ENCODE assay signal across 33 mouse cellular contexts in genomic region chr2:181196628-181197300, GRCm38 (mm10). TPM values are rescaled to one million over a fixed set of nuclear protein-coding genes. Genes with fewer than 3 reads are reported as not detected.
DNase-seq lines count a peak whose midpoint lies in the region; ATAC-seq and TF ChIP-seq lines count a peak whose summit lies in the region.
"Had no signal": no experiment of that assay in that cellular context is flagged by ENCODE, and none has a peak within 500 bp of the region (broad histone marks: within the 10 kb centered on the region; RNA-seq: fewer than 3 reads in every experiment).

No protein-coding gene starts in this region.

- ATAC-seq in intestine, postnatal 0 days = peak; percentile 64
- peak; percentile 74 for ATAC-seq in liver, embryonic 13.5 days (ENCODE audit: low read depth)
- ATAC-seq: activated CD4-positive, CD25-positive, alpha-beta regulatory T cell, adult 4 months; forebrain, embryonic 13.5 days; inflammation-experienced regulatory T-cells, adult 6 months had no signal

- peaks cover 5% of the 10 kb centered on the region; the same call in 1 of the 2 replicates for H3K4me1 ChIP-seq in liver, adult 2 months (ENCODE audit: control insufficient read depth, insufficient read depth, low read length)
- H3K4me1 ChIP-seq in intestine, postnatal 0 days (replicated peaks; ENCODE audit: control insufficient read depth, insufficient read depth, low read length) = peaks cover 10% of the 10 kb centered on the region; the same call in 1 of the 2 replicates
- H3K4me1 ChIP-seq in liver, embryonic 13.5 days (replicated peaks) = peaks cover 20% of the 10 kb centered on the region
- H3K4me1 ChIP-seq in small intestine, adult 2 months (ENCODE audit: control insufficient read depth, insufficient read depth, insufficient read length, low read length) = peaks cover 22% of the 10 kb centered on the region; the same call in 1 of the 2 replicates
- H3K4me1 ChIP-seq: forebrain, embryonic 13.5 days; heart, embryonic 15.5 days; limb, embryonic 12.5 days; megakaryocyte, embryonic 14.5 days; neural tube, embryonic 13.5 days had no signal

- WGBS in liver, adult 2 months = 29% methylated on average over 4 of the region's 4 CpGs
- 53% methylated on average over 4 of the region's 4 CpGs for WGBS in intestine, postnatal 0 days
- 64% methylated on average over 4 of the region's 4 CpGs for WGBS in liver, embryonic 13.5 days (ENCODE audit: insufficient replicate concordance)
- WGBS in small intestine, adult 2 months = 30% methylated on average over 4 of the region's 4 CpGs

- H3K4me3 ChIP-seq in liver, adult 2 months (ENCODE audit: insufficient read depth, low read depth, low read length) = no peak overlapping the region
- H3K4me3 ChIP-seq in intestine, postnatal 0 days (ENCODE audit: low read depth, low read length) = no peak overlapping the region
- H3K4me3 ChIP-seq in liver, embryonic 13.5 days (replicated peaks) = no peak overlapping the region
- no peak overlapping the region for H3K4me3 ChIP-seq in small intestine, adult 2 months (ENCODE audit: low read depth, low read length)
- H3K4me3 ChIP-seq: forebrain, embryonic 13.5 days; gastrocnemius, adult 2 months; heart, embryonic 15.5 days; limb, embryonic 12.5 days; megakaryocyte, embryonic 14.5 days; neural tube, embryonic 13.5 days had no signal

- no peaks in the 10 kb centered on the region for H3K27me3 ChIP-seq in liver, adult 2 months (ENCODE audit: control insufficient read depth, insufficient read depth, low read length)
- no peaks in the 10 kb centered on the region for H3K27me3 ChIP-seq in intestine, postnatal 0 days (replicated peaks; ENCODE audit: control insufficient read depth, insufficient read depth, low read length)
- peaks cover 51% of the 10 kb centered on the region for H3K27me3 ChIP-seq in liver, embryonic 13.5 days
- no peaks in the 10 kb centered on the region for H3K27me3 ChIP-seq in small intestine, adult 2 months (ENCODE audit: control insufficient read depth, insufficient read depth, low read length)
- H3K27me3 ChIP-seq: forebrain, embryonic 13.5 days; limb, embryonic 12.5 days; neural tube, embryonic 13.5 days had no signal

- H3K9me3 ChIP-seq in intestine, postnatal 0 days (ENCODE audit: control insufficient read depth) = no peaks in the 10 kb centered on the region
- no peaks in the 10 kb centered on the region for H3K9me3 ChIP-seq in liver, embryonic 13.5 days (replicated peaks)
- H3K9me3 ChIP-seq: forebrain, embryonic 13.5 days; heart, embryonic 15.5 days; limb, embryonic 12.5 days; megakaryocyte, embryonic 14.5 days; neural tube, embryonic 13.5 days had no signal

- TF ChIP-seq POLR2A in liver, adult 2 months (IDR thresholded peaks at IDR 0.05; ENCODE audit: extremely low read depth, insufficient read depth, low read length) = no peak
- TF ChIP-seq POLR2A in small intestine, adult 2 months (IDR thresholded peaks at IDR 0.05; ENCODE audit: low read depth, low read length) = no peak

- H3K79me2 ChIP-seq in liver, adult 2 months (ENCODE audit: control insufficient read depth, insufficient read depth, low read length) = no peaks in the 10 kb centered on the region

- peak; percentile 94 for DNase-seq in liver, adult 2 months (ENCODE audit: extremely low read depth, low read depth, low spot score)
- DNase-seq in liver = no peak
- no peak for DNase-seq in liver, embryonic 13.5 days
- DNase-seq in urinary bladder, adult 18-20 months (ENCODE audit: low spot score in 2 of 2) = no peak
- no peak for DNase-seq in adrenal gland, adult 2 months
- DNase-seq: adrenal gland, postnatal 10 days; cerebellum, adult 2 months; gastrocnemius, adult 2 months; heart, postnatal 36 days; layer of hippocampus, postnatal 36 days; lung, embryonic 14.5 days; lung, postnatal 36 days; midbrain, embryonic 14.5 days; retina, postnatal 1 day; right cerebral cortex, postnatal 25 days; thymus, adult 2 months; thymus, postnatal 4 days had no signal

- no peak overlapping the region for H3K4me2 ChIP-seq in intestine, postnatal 0 days (replicated peaks; ENCODE audit: low read depth)
- H3K4me2 ChIP-seq in liver, embryonic 13.5 days = 0 out of 2 replicates have a peak overlapping the region, but pooled peaks have one; percentile 8
- H3K4me2 ChIP-seq: forebrain, embryonic 13.5 days; heart, embryonic 15.5 days; hindbrain, embryonic 14.5 days; limb, embryonic 12.5 days; lung, embryonic 14.5 days; neural tube, embryonic 13.5 days had no signal

- TF ChIP-seq CTCF in liver, adult 2 months (IDR thresholded peaks at IDR 0.05; ENCODE audit: low read depth, low read length) = no peak
- no peak for TF ChIP-seq CTCF in intestine, postnatal 0 days (IDR thresholded peaks at IDR 0.05; ENCODE audit: low read depth)
- TF ChIP-seq CTCF in small intestine, adult 2 months (IDR thresholded peaks at IDR 0.05; ENCODE audit: extremely low read depth, insufficient read length, insufficient replicate concordance, low read depth, low read length) = no peak

- peak overlapping the region; percentile 51; the same call in 1 of the 2 replicates for H3K27ac ChIP-seq in liver, adult 2 months (replicated peaks; ENCODE audit: insufficient read depth, low read depth, low read length)
- H3K27ac ChIP-seq in intestine, postnatal 0 days (ENCODE audit: low read depth, low read length) = no peak overlapping the region
- H3K27ac ChIP-seq in liver, embryonic 13.5 days = no peak overlapping the region
- peak overlapping the region; percentile 70 for H3K27ac ChIP-seq in small intestine, adult 2 months (ENCODE audit: insufficient read depth, low read depth, low read length)
- H3K27ac ChIP-seq: forebrain, embryonic 13.5 days; gastrocnemius, adult 2 months; heart, embryonic 15.5 days; hindbrain, embryonic 14.5 days; limb, embryonic 12.5 days; neural tube, embryonic 13.5 days had no signal

- no peak overlapping the region for H3K9ac ChIP-seq in liver, adult 2 months (ENCODE audit: low read depth, low read length)
- no peak overlapping the region for H3K9ac ChIP-seq in intestine, postnatal 0 days (ENCODE audit: low read depth, low read length)
- no peak overlapping the region for H3K9ac ChIP-seq in liver, embryonic 13.5 days
- H3K9ac ChIP-seq: forebrain, embryonic 13.5 days; heart, embryonic 15.5 days; hindbrain, embryonic 14.5 days; limb, embryonic 12.5 days; lung, embryonic 14.5 days; neural tube, embryonic 13.5 days had no signal

- H3K36me3 ChIP-seq in liver, adult 2 months (ENCODE audit: control insufficient read depth, insufficient read depth, low read length) = no peaks in the 10 kb centered on the region
- no peaks in the 10 kb centered on the region for H3K36me3 ChIP-seq in intestine, postnatal 0 days (ENCODE audit: control insufficient read depth, insufficient read depth)
- H3K36me3 ChIP-seq in liver, embryonic 13.5 days = no peaks in the 10 kb centered on the region
- peaks cover 14% of the 10 kb centered on the region for H3K36me3 ChIP-seq in small intestine, adult 2 months (ENCODE audit: control insufficient read depth, insufficient read depth, low read length)
- H3K36me3 ChIP-seq: heart, embryonic 15.5 days; limb, embryonic 12.5 days; neural tube, embryonic 13.5 days had no signal

RNA-seq across cellular contexts. Expression of gene Ptk6, which starts 5.8 kb away (rescaled TPM):
- 1.1 and 2.5 TPM in 2 replicates for total RNA-seq in liver, adult 2 months (2014; rRNA removed)
- 0.81 and 0.83 TPM in 2 replicates for polyA plus RNA-seq in liver, adult 2 months (2012; rRNA removed)
- polyA plus RNA-seq in intestine, postnatal 0 days (2015; fragmentation: Nextera tagmentation; extraction: Ambion mirVana) = 1.9 and 2.4 TPM in 2 replicates
- polyA plus RNA-seq in liver, embryonic 13.5 days (2015; fragmentation: Nextera tagmentation; extraction: Ambion mirVana) = 0.02 and 0.03 TPM in 2 replicates
- polyA plus RNA-seq in small intestine, adult 2 months (2012; rRNA removed) = 6.2 and 9.5 TPM in 2 replicates
- total RNA-seq in adrenal gland, adult 2 months (2021) = under 1 TPM in 1 of 2 experiments, not detected in 1; 0.07 TPM
- polyA plus RNA-seq in adrenal gland, adult 2 months (2012; rRNA removed) = 0.02 TPM in 1 of 2 replicates, not detected in the other
- total RNA-seq: gastrocnemius, adult 2 months; layer of hippocampus, adult 8-10 months; left cerebral cortex, postnatal 10 days; MEL had no signal
- polyA plus RNA-seq: activated CD4-positive, CD25-positive, alpha-beta regulatory T cell, adult 4 months; C2C12; forebrain, embryonic 13.5 days; hindbrain, embryonic 14.5 days; limb, embryonic 12.5 days; lung, embryonic 14.5 days; midbrain, embryonic 14.5 days; neural tube, embryonic 13.5 days; stomach, embryonic 14.5 days had no signal

RNA-seq across cellular contexts. Expression of gene Ppdpf, which starts 9.7 kb away (rescaled TPM):
- 44.4 and 48.4 TPM in 2 replicates for total RNA-seq in liver, adult 2 months (2014; rRNA removed)
- polyA plus RNA-seq in liver, adult 2 months (2012; rRNA removed) = 181 and 217 TPM in 2 replicates
- 197 TPM in 2 replicates for polyA plus RNA-seq in intestine, postnatal 0 days (2015; fragmentation: Nextera tagmentation; extraction: Ambion mirVana)
- 92.8 and 101 TPM in 2 replicates for polyA plus RNA-seq in liver, embryonic 13.5 days (2015; fragmentation: Nextera tagmentation; extraction: Ambion mirVana)
- polyA plus RNA-seq in small intestine, adult 2 months (2012; rRNA removed) = 98.4 and 174 TPM in 2 replicates
- total RNA-seq in adrenal gland, adult 2 months (2021) = 10 to 100 TPM; 91.1 to 91.9 TPM
- 160 and 197 TPM in 2 replicates for polyA plus RNA-seq in adrenal gland, adult 2 months (2012; rRNA removed)

RNA-seq across cellular contexts. Expression of gene Srms, which starts 16.2 kb away (rescaled TPM):
- 0.28 and 0.54 TPM in 2 replicates for total RNA-seq in liver, adult 2 months (2014; rRNA removed)
- 1.3 and 1.7 TPM in 2 replicates for polyA plus RNA-seq in liver, adult 2 months (2012; rRNA removed)
- 0.17 and 0.20 TPM in 2 replicates for polyA plus RNA-seq in intestine, postnatal 0 days (2015; fragmentation: Nextera tagmentation; extraction: Ambion mirVana)
- 0.08 and 0.12 TPM in 2 replicates for polyA plus RNA-seq in liver, embryonic 13.5 days (2015; fragmentation: Nextera tagmentation; extraction: Ambion mirVana)
- polyA plus RNA-seq in small intestine, adult 2 months (2012; rRNA removed) = 0.56 and 0.93 TPM in 2 replicates
- 1 to 10 TPM in 1 of 2 experiments, under 1 TPM in 1; 0.66 to 1.3 TPM for total RNA-seq in adrenal gland, adult 2 months (2021)
- 1.1 and 1.4 TPM in 2 replicates for polyA plus RNA-seq in adrenal gland, adult 2 months (2012; rRNA removed)
- total RNA-seq: MEL had no signal
- polyA plus RNA-seq: C2C12; stomach, embryonic 14.5 days had no signal

RNA-seq across cellular contexts. Expression of gene Fndc11, which starts 23.0 kb away (rescaled TPM):
- not detected in 2 replicates for total RNA-seq in liver, adult 2 months (2014; rRNA removed)
- 0.10 and 0.12 TPM in 2 replicates for polyA plus RNA-seq in liver, adult 2 months (2012; rRNA removed)
- 0.13 TPM in 1 of 2 replicates, not detected in the other for polyA plus RNA-seq in intestine, postnatal 0 days (2015; fragmentation: Nextera tagmentation; extraction: Ambion mirVana)
- 0.15 TPM in 1 of 2 replicates, not detected in the other for polyA plus RNA-seq in liver, embryonic 13.5 days (2015; fragmentation: Nextera tagmentation; extraction: Ambion mirVana)
- 0.53 and 0.56 TPM in 2 replicates for polyA plus RNA-seq in small intestine, adult 2 months (2012; rRNA removed)
- total RNA-seq in adrenal gland, adult 2 months (2021) = under 1 TPM in 1 of 2 experiments, not detected in 1; 0.46 TPM
- polyA plus RNA-seq in adrenal gland, adult 2 months (2012; rRNA removed) = 0.47 and 0.67 TPM in 2 replicates
- total RNA-seq: gastrocnemius, adult 2 months; layer of hippocampus, adult 8-10 months; layer of hippocampus, postnatal 36 days; left cerebral cortex, postnatal 10 days; MEL had no signal
- polyA plus RNA-seq: C2C12; cerebellum, adult 2 months; embryonic facial prominence, embryonic 14.5 days; hindbrain, embryonic 14.5 days; neural tube, embryonic 13.5 days had no signal

RNA-seq across cellular contexts. Expression of gene Eef1a2, which starts 40.0 kb away (rescaled TPM):
- total RNA-seq in liver, adult 2 months (2014; rRNA removed) = 0.34 and 0.74 TPM in 2 replicates
- not detected in 2 replicates for polyA plus RNA-seq in liver, adult 2 months (2012; rRNA removed)
- 0.38 and 0.58 TPM in 2 replicates for polyA plus RNA-seq in intestine, postnatal 0 days (2015; fragmentation: Nextera tagmentation; extraction: Ambion mirVana)
- not detected in 2 replicates for polyA plus RNA-seq in liver, embryonic 13.5 days (2015; fragmentation: Nextera tagmentation; extraction: Ambion mirVana)
- 1.6 and 3.4 TPM in 2 replicates for polyA plus RNA-seq in small intestine, adult 2 months (2012; rRNA removed)
- total RNA-seq in adrenal gland, adult 2 months (2021) = 10 to 100 TPM; 44.0 to 65.9 TPM
- 30.4 and 42.9 TPM in 2 replicates for polyA plus RNA-seq in adrenal gland, adult 2 months (2012; rRNA removed)
- total RNA-seq: MEL had no signal
- polyA plus RNA-seq: activated CD4-positive, CD25-positive, alpha-beta regulatory T cell, adult 4 months; inflammation-experienced regulatory T-cells, adult 6 months; lung, embryonic 14.5 days had no signal

Comparison
In these comparisons a context has a peak if more than half of its experiments do, and no peak if none do; other contexts are left out.
1. H3K27ac ChIP-seq: peak in liver, adult 2 months (single experiment) and small intestine, adult 2 months (single experiment); none in intestine, postnatal 0 days (single experiment) and liver, embryonic 13.5 days (single experiment).